Mouse (Mus musculus) megakaryocyte, embryonic 14.5 days (primary cell): ENCODE measurements around the gene Scube2.

Source experiments
- FLI1 ChIP-seq: IDR thresholded peaks from 2 replicates; pipeline ENCODE4 v1.6.1; 2012; ENCODE audit warnings: low read length, inconsistent platforms, mixed read lengths
- GATA1 ChIP-seq: IDR thresholded peaks from 3 replicates; pipeline ENCODE4 v1.6.1; 2012; ENCODE audit warnings: mixed read lengths, low read length, inconsistent platforms, borderline replicate concordance

- TF ChIP-seq GATA1 (no peak), FLI1 (no peak)
Observed at GRCm38 (mm10) chr7:109794556-109794955, 70.9 kb downstream of the Scube2 start.
